Mouse (Mus musculus): ENCODE data around the gene Naa80.

GRCm38 (mm10) chr9:107593101-107593976 is 14.7 kb downstream of the Naa80 start:
- no peak for TF ChIP-seq CTCF (IDR thresholded peaks at IDR 0.05; ENCODE audit: low read depth, low read length)
- TF ChIP-seq POLR2A (IDR thresholded peaks at IDR 0.05; ENCODE audit: extremely low read depth, insufficient read depth, low read length), result no peak
